Mouse (Mus musculus): ENCODE measurements around the gene Gpt2.

DNA sequence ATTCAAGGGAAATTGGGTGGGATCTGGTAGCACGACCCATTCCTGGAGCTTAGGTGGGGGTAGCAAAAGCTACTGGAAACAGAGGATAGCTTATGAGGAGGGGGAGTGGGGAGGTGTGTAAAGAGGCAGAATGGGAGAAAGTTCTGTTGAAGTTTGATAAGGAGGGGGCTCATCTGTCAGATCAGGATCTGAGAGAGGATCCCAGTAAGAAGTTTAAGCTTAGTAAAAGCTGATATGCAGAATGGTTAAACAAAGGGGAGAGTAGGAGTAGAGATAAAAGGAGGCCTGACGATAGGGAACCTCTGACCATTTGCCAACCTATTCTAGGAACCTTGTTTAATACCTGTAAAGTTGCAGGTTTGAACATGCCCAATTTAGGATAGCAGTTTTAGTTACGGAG is 72.8 kb downstream of the Gpt2 start:
- TF ChIP-seq EP300 (IDR thresholded peaks at IDR 0.05; ENCODE audit: low read depth): no peak
- TF ChIP-seq CTCF (IDR thresholded peaks at IDR 0.05; ENCODE audit: low read depth): no peak
